Mouse (Mus musculus) monocyte, adult 5-6 weeks (primary cell): Measurements from ENCODE around the gene Ipmk. TPM values are rescaled to one million over a fixed set of nuclear protein-coding genes. Genes with fewer than 3 reads are reported as not detected.

Experiments
- ATAC-seq: fragments of 153-309, 156-312 bp; replicated peaks from 2 replicates; pipeline ENCODE4 v1.8.0; 2017; ENCODE audit warnings: mild to moderate bottlenecking; ENCODE audit not compliant: low TSS enrichment, insufficient number of reproducible peaks, severe bottlenecking, poor library complexity, low FRiP score
- total RNA-seq: library from RNA; stranded (forward); fragments of 200-1000, 200-491, 200-594 nt; gene quantifications from 3 replicates; pipeline ENCODE4 v1.2.3, GENCODE M21; 2017

Gene Ipmk
- total RNA-seq, result 30.9 to 36.9 TPM (median 31.1 TPM) in 3 replicates

DNA sequence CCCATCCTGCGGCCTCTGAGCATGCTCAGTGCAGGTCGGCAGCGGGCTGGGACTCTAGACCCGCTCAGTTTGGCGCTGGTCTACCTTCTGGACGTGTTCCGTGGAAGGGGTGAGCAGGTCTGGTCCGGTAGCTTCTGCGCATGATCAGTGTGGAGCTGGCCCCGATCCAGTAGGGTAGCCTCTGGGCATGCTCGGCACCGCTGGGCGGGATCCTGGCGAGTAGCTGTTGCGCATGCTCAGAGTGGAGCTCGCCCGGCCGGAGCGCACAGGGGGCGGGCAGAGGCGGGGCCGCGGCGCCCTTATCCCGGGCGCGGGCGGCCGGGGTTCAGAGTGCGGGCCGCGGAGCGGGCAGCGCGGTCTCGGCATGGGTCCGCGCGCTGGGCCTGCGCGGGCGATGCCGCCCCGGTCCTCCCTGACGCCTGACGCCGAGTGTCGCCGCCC, at the start of gene Ipmk:
Gene Ipmk, plus strand, starts transcription at position 255 of the 441 bp plus-strand sequence.
- ATAC-seq, result peak; percentile 82

DNA sequence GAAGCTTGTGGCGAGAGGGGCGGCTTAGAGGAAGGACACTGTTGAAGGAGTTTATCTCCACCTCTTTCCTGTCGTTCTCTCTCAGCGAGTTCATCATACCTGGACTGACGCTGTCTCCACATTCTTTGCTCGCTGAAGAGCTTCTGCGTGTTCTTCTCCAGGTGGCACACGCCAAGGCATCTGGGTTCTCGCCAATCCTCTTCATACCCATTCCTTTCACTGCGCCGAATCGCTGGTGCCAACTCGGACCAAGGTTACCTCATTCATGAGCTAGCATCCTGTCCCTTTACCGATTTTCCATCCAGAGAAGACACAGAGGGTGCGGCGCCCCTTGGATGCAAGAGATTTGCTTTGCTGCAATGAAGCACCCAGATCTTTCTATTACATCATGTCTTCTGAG, 47.4 kb upstream of the Ipmk start:
- ATAC-seq, result no peak

DNA sequence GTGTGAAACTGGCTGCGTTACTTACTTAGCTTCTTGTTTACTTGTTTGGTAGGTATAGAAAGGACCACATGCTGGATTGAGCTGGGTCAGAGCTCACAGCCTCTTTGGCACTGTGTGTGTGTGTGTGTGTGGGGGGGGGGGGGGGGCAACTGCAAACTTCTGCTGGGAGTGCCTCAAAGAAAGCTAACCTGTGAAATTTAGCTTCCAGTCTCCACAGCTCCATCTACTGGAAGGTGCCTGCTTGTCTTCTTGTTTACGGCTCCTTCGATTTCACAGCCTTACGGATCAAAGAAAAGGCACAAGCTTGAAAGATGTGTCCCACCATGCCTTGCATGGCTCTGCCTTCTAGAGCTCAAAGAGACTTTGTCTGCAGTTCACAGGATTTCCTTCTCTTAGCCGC, 45.1 kb upstream of the Ipmk start:
- no peak for ATAC-seq

DNA sequence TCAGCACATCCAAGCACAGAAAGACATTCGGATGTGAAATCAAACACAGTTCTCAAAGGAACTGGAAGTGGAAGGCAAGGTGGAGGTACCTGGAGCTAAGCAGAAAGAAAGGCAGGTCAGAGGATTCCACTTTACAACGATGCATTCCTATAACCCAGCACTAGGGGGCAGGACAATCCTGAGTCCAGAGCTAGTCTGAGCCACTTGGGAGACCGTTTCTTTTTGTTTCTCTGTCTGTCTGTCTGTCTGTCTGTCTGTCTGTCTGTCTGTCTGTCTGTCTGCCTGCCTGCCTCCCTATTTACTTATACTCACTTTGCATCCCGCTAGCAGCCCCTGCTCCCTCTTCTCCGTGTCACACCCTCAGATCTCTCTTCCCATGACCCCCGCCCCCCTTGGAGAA, 41.4 kb upstream of the Ipmk start:
- peak; percentile 79 for ATAC-seq

DNA sequence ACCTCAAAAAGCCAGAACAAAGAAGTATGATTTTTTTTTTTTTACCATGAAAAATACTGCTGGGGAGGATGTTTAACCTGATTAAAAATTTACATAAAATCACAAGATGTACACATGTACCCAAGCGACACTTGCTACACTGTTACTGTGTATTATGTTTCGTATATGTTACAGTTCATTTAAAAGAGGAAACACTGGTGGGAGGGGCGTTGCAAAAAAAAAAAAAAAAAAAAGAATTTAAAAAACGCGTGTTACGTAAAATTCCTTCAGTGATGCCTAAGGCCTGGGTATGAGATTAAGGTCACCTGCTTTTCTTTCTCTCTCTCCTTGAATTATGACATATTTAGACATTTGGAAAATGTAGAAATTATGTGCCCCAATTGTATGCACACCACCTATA, 40.8 kb upstream of the Ipmk start:
- no peak for ATAC-seq

DNA sequence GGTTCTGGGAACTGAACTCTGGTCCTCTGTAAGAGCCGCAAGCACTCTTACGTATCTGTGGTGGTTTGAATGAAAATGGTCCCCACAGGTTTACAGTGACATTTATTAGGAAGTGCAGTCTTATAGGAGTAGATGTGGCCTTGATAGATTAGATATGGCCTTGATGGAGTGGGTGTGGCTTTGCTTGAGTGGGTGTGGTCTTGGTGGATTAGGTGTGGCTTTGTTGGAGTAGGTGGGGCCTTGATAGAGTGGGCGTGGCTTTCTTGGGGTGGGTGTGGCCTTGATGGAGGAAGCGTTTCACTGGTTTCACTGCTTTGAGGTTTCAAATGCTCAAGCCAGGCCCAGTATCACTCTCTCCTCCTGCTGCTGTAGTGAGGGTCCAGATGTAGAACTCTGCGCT, 39.4 kb upstream of the Ipmk start:
- no peak for ATAC-seq

DNA sequence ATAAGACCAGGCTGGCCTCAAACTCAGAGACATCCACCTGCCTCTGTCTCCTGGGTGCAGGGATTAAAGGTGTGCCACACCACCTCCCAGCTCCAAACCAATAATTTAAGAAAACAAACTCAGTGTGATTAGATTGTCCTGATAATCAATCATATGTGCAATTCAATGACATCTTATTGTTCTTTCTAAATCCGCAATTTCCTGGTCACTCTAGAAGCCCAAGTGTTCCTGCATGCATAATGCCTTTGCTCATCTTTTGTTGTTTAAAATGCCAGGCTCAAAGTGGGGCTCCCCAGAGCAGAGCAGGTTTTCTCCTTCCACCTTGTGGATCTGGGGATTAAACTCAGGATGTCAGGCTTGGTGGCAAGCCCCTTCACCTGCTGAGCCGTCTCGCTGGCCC, 37.3 kb upstream of the Ipmk start:
- no peak for ATAC-seq

DNA sequence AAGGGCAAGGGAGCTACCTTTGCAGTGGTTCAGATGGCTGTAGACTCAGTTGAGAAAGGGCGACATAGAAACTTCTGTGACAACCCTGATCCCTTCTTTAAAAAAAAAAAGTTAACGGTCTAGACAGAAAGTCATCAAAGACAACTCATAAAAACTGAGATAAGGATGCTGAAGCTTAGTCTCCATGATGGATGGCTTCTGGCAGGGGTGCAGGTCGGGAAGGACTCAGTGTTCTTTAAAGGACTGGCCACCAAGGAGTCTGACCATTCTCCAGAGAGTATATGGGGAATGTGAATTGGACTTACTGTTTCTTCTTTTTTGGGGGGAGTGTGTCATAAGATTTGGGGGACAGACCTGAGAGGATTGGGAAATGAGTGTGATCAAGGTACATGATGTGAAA, 33.0 kb upstream of the Ipmk start:
- no peak for ATAC-seq

DNA sequence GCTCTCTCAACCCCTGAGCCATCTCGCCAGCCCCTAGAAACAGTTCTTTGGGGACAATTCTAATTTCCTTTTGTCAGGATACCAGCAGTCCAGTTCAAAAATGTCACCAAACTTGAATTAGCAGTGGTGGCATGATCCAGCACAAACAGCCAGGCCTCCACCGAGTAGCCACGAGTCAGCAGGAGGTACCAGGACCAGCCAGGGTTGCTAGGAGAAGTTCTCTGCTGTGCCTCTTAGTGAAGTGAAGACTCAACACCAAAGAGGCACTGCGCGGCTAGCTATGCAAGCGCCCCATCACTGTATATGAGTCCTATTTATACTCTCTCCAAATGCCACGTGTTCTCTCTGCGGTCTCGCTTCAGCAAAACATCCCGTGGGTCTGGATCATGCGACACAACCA, 31.5 kb upstream of the Ipmk start:
- ATAC-seq, result no peak

DNA sequence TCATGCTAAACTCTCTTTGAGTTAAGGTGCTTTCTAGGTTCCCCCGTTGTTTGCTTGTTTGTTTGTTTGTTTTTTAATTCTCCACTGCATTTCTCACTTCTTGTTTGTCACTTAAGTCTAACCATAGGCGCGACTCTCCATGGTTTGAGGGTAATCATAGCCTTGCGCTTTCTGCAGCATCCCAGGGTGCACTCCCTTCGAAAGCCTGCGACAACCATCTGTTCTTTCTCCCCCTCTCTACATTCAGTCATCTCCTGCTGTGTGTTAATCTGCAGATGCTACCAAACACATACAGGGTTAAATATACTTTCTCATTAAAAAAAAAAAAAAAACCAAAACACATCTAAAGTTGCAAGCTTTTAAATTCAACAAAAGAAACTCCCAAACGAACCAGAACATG, 31.1 kb upstream of the Ipmk start:
- no peak for ATAC-seq

DNA sequence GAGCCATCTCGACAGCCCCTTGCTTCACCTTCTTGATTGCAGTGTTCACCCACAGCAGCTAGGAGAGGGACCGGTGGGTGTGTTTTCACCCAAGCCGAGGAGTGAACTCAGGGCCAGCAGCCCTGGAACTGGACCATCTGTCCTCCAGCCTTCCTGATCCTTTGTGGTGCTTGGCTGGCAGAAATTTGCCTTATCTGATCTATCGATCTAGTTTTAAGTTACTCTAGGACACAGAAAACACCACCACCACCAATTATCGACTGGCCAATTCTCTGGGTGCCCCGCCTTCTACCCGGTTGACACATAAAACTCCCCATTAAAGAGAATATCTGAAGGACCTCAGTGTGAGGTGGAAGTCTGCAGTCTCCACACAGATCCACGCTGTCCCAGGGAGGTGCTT, 23.9 kb upstream of the Ipmk start:
- ATAC-seq, result no peak

DNA sequence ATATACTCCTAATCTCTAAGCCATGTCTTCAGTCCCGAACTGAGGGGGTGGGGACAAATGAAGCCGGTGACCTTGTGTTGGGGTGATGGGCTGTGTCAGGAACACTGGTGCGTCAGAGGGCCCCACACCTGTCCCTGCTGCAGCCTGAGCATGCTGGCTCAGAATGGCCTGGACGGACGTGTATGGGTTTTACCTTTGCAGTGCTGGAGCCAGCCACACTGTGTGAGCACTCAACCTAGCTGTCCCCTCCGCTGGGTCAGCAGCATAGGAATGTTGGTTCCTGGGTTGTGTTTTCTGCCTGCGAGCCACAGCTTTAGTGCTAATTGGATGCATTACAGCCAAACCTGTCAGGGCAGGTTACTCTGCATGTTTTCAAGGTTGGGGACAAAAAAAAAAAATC, 21.4 kb upstream of the Ipmk start:
- no peak for ATAC-seq

DNA sequence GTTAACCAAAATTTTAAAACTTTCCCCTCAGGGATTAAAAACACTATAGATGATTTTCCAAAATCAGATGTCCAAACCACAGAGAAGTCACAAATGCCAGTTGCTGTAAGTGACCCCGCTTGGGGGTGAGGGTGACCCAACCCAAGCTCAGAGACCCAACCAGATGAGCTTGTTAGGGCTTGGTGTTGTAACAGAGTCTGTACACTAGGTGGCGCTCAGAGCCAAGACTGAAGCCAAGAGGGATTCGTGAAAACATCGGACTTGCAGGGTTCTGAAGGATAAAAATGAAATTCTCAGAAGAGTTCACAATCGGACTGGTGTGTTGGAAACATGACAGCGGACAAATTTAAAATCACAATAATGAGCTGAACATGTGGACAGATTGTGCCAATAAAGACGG, 20.8 kb upstream of the Ipmk start:
- ATAC-seq, result peak; percentile 69; the same call in 1 of the 2 replicates

DNA sequence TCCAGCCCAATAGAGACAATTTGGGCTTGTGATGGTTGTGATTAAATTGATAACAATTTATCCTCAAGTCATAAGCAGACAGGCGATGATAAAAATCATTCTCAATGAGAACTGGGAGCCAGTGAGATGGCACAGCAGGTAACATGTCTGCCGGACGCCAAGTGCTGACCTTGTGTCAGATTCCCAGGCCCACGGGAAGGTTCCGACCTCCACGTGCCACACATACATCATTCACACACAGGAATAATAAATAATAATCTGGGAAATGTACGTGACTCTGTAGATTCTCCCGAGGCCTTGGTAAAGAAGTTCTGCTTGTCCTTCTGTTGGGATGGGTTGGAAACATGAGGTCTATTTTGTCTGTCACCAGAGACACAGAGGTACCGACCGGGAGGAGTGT, 20.2 kb upstream of the Ipmk start:
- no peak for ATAC-seq

DNA sequence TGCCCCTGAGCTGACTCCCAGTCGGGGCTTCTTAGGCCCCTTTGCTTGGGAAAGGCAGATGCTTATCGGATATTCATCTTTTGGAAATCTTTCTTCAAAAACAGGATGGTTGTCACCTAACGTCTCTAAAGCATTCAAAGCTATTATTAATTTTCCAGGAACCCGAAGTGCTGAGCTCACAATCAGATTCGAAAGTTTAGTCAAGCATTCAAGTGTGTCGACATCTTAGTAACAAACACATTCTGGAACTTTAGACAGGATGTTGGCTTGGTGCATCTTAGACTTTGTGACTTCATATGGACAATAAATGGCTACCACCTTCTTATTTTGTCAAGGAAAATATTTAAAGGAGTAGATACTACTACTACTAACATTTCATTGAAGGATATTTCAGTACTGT, 19.2 kb upstream of the Ipmk start:
- ATAC-seq, result no peak

DNA sequence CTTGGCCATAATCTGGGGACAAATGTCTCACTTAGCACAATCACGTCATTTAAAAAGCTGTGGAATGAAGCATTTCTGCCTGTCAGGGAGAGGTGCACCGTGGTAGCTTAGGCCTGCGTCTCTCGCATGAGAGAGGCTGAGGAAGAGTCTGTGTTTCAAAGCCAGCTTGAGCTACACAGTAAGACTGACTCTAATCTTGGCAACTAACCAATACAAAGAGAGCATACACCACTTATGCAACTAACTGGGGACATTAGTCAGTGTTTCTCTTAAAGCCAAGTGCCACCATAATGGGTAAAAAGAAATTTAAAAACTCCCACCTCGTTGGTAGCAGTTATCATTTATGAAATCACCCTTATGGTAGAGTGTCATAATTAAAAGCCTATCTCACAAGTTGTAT, 18.7 kb upstream of the Ipmk start:
- no peak for ATAC-seq

DNA sequence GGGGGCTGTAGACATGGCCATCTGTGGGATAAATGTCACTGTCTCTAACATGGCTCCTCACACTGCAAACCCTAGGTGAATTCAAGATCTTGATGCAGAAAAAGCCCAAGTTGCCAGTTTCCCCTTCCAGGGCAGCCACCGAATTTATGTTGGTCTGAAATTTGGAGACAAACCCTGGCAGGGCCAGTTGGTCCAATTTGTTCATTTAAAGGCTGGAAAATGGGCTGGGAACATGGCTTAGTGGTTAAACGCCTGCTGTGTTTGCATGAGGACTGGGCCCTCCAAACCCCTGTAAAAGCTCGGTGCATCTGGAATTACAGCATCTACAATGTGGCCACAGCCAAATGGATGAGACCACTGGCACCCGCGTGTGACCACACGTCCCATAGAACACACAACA, 18.3 kb upstream of the Ipmk start:
- ATAC-seq, result no peak

DNA sequence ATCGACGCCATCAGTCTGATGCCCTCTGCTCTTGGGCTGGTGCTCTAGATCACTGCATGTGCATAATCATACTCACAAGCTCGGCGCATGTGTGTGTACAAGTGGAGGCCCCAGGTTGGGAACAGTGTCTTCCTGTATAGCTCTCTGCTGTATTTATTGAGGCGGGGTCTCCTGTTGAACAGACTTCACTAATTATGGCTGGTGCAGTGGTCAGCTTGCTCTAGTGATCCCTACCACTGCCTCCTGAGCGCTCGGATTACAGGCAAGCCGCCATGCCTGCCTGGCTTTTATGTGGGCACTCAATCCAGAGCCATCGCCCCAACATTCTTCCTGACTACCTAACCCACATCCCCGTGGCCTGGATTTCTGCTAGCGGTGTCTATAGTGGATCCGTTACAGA, 17.5 kb upstream of the Ipmk start:
- ATAC-seq, result no peak

DNA sequence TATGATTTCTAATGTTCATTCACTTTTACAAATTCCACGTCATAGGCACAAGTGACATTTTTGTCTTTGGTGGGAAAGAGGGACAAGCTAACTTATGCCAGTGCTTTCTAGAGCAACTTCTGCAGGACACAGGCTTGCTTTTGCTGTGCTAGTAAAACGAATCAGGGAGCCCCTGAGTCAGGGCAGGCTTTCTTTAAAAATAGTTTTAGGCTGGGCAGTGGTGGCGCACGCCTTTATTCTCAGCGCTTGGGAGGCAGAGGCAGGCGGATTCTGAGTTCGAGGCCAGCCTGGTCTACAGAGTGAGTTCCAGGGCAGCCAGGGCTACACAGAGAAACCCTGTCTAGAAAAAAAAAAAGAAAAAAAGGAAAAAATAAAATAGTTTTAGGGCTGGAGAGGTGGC, 15.7 kb upstream of the Ipmk start:
- no peak for ATAC-seq

DNA sequence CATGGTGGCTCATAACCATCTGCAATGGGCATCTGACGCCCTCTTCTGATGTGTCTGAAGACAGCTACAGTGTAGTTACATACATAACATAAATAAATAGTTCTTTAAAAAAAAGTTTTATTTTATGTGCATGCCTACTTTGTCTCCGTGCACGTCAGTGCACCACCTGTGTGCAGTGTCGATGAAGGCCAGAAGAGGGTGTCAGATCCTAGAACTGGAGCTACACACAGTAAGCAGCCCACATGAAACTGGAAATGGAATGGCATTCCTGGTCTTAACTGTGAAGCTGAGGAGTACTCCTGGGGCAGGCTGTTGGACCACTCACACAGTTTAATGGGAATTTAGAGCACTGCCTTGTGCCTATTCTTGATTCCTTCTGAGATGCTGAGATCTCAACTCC, 15.2 kb upstream of the Ipmk start:
- no peak for ATAC-seq

DNA sequence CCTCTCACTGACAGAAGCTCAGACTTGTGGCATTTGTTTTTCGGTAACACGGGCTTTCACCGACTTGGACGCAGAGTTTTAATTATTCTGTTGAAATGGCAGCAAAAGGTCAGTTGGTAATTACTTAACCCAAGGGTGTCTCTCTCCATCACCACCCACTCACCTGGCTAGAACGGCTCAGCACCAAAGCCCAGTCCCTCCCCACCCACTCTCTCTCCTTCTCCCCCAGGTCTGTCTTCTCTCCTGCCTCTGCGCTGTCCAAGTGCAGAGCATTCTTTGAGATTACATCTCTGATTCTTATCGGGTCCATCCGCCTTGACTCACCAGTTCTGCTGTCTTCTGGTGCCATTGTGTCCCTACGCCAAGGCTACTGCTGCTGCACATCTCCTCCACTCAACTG, 14.7 kb upstream of the Ipmk start:
- no peak for ATAC-seq

DNA sequence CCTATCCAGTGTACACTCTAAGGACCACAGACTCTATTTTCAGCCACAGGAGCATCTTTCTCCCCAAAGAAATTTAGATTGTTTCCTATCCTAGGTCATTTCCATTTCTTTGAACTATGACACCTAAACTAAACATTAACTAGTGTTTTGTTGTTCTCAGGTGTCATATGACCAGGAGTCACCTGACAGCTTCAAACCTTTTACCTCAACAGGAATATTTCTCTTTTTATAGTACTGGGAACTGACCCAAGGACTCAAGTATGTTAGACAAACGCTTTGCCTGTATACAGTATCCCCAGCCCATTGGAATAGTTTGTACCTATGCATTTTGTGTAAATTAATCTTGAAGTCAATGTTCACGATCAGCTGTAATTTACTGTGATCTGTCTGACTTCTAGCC, 9.8 kb upstream of the Ipmk start:
- ATAC-seq, result no peak
